Mouse (Mus musculus): ENCODE results near the gene Rnls. TPM values are rescaled to one million over a fixed set of nuclear protein-coding genes. Genes with fewer than 3 reads are reported as not detected.

The Rnls gene
- polyA plus RNA-seq, 1 experiment from 2014 or later: 8.3 TPM

GRCm38 (mm10) chr19:33096581-33096980, 295.5 kb downstream of the Rnls start:
- ATAC-seq: no peak
- H3K9ac ChIP-seq (ENCODE audit: low read depth, low read length): no peak overlapping the region
- no peak for TF ChIP-seq CTCF (IDR thresholded peaks at IDR 0.05; ENCODE audit: low read depth)
- no peak overlapping the region for H3K27ac ChIP-seq (ENCODE audit: low read depth, low read length)
- no peaks in the 10 kb centered on the region for H3K4me1 ChIP-seq (replicated peaks; ENCODE audit: control insufficient read depth, insufficient read depth, low read length)
- no peaks in the 10 kb centered on the region for H3K36me3 ChIP-seq (ENCODE audit: control insufficient read depth, insufficient read depth)
- H3K4me2 ChIP-seq (replicated peaks; ENCODE audit: low read depth): no peak overlapping the region
- no peaks in the 10 kb centered on the region for H3K9me3 ChIP-seq (ENCODE audit: control insufficient read depth)
- H3K27me3 ChIP-seq (replicated peaks; ENCODE audit: control insufficient read depth, insufficient read depth, low read length): no peaks in the 10 kb centered on the region
- no peak overlapping the region for H3K4me3 ChIP-seq (ENCODE audit: low read depth, low read length)
- 92% methylated on average over 5 of the region's 5 CpGs for WGBS

- Histone ChIP-seq H3K27me3 (replicated peaks; ENCODE audit: control insufficient read depth, insufficient read depth, low read length) (no peaks in the 10 kb centered on the region), H3K27ac (ENCODE audit: low read depth, low read length) (no peak overlapping the region), H3K36me3 (ENCODE audit: control insufficient read depth, insufficient read depth) (no peaks in the 10 kb centered on the region), H3K9me3 (ENCODE audit: control insufficient read depth) (no peaks in the 10 kb centered on the region), H3K9ac (ENCODE audit: low read depth, low read length) (no peak overlapping the region), H3K4me2 (replicated peaks; ENCODE audit: low read depth) (no peak overlapping the region), H3K4me3 (ENCODE audit: low read depth, low read length) (no peak overlapping the region), H3K4me1 (replicated peaks; ENCODE audit: control insufficient read depth, insufficient read depth, low read length) (no peaks in the 10 kb centered on the region)
- no peak for TF ChIP-seq CTCF (IDR thresholded peaks at IDR 0.05; ENCODE audit: low read depth)
- no peak for ATAC-seq
Observed at GRCm38 (mm10) chr19:33092575-33092974, 299.5 kb downstream of the Rnls start.

GRCm38 (mm10) chr19:33091324-33091723, 300.8 kb downstream of the Rnls start:
- no peak overlapping the region for H3K4me3 ChIP-seq (ENCODE audit: low read depth, low read length)
- no peak overlapping the region for H3K4me2 ChIP-seq (replicated peaks; ENCODE audit: low read depth)
- H3K4me1 ChIP-seq (replicated peaks; ENCODE audit: control insufficient read depth, insufficient read depth, low read length): no peaks in the 10 kb centered on the region
- H3K9me3 ChIP-seq (ENCODE audit: control insufficient read depth): no peaks in the 10 kb centered on the region
- H3K9ac ChIP-seq (ENCODE audit: low read depth, low read length): no peak overlapping the region
- TF ChIP-seq CTCF (IDR thresholded peaks at IDR 0.05; ENCODE audit: low read depth): no peak
- H3K27me3 ChIP-seq (replicated peaks; ENCODE audit: control insufficient read depth, insufficient read depth, low read length): no peaks in the 10 kb centered on the region
- no peak for ATAC-seq
- no peak overlapping the region for H3K27ac ChIP-seq (ENCODE audit: low read depth, low read length)
- H3K36me3 ChIP-seq (ENCODE audit: control insufficient read depth, insufficient read depth): no peaks in the 10 kb centered on the region
- WGBS: 56% methylated on average over 3 of the region's 3 CpGs

GRCm38 (mm10) chr19:33088868-33089267, 303.2 kb downstream of the Rnls start:
- Histone ChIP-seq H3K4me1 (replicated peaks; ENCODE audit: control insufficient read depth, insufficient read depth, low read length) (no peaks in the 10 kb centered on the region), H3K27me3 (replicated peaks; ENCODE audit: control insufficient read depth, insufficient read depth, low read length) (no peaks in the 10 kb centered on the region), H3K9ac (ENCODE audit: low read depth, low read length) (no peak overlapping the region), H3K36me3 (ENCODE audit: control insufficient read depth, insufficient read depth) (no peaks in the 10 kb centered on the region), H3K27ac (ENCODE audit: low read depth, low read length) (no peak overlapping the region), H3K4me3 (ENCODE audit: low read depth, low read length) (no peak overlapping the region), H3K9me3 (ENCODE audit: control insufficient read depth) (no peaks in the 10 kb centered on the region), H3K4me2 (replicated peaks; ENCODE audit: low read depth) (no peak overlapping the region)
- no peak for ATAC-seq
- TF ChIP-seq CTCF (IDR thresholded peaks at IDR 0.05; ENCODE audit: low read depth): no peak
- WGBS: 71% methylated on average over 2 of the region's 2 CpGs

- 80% methylated on average over 4 of the region's 4 CpGs for WGBS
Observed at GRCm38 (mm10) chr19:33087961-33088360, 304.1 kb downstream of the Rnls start.

More at GRCm38 (mm10) chr19:33087961-33088360, 304.1 kb downstream of the Rnls start:
- H3K9ac ChIP-seq (ENCODE audit: low read depth, low read length): no peak overlapping the region
- no peak for TF ChIP-seq CTCF (IDR thresholded peaks at IDR 0.05; ENCODE audit: low read depth)
- H3K36me3 ChIP-seq (ENCODE audit: control insufficient read depth, insufficient read depth): no peaks in the 10 kb centered on the region
- no peak overlapping the region for H3K4me3 ChIP-seq (ENCODE audit: low read depth, low read length)
- no peak overlapping the region for H3K4me2 ChIP-seq (replicated peaks; ENCODE audit: low read depth)
- ATAC-seq: no peak
- no peaks in the 10 kb centered on the region for H3K9me3 ChIP-seq (ENCODE audit: control insufficient read depth)
- no peaks in the 10 kb centered on the region for H3K4me1 ChIP-seq (replicated peaks; ENCODE audit: control insufficient read depth, insufficient read depth, low read length)
- H3K27ac ChIP-seq (ENCODE audit: low read depth, low read length): no peak overlapping the region
- H3K27me3 ChIP-seq (replicated peaks; ENCODE audit: control insufficient read depth, insufficient read depth, low read length): no peaks in the 10 kb centered on the region

Small RNA genes lying within 50 kb of the gene (microRNA-seq; reads per million reads assigned to microRNA genes)
- gene Mir3970: 5.2 reads per million, percentile 13 among the genes with 10 or more reads in this experiment

Other genes with a start within 250 kb of the Rnls start
- not detected in 2 replicates for gene Lipo4, start 125.5 kb upstream of the Rnls start, polyA plus RNA-seq (2015; fragmentation: Nextera tagmentation; extraction: Ambion mirVana)
- gene Gm8978, start 233.0 kb upstream of the Rnls start, polyA plus RNA-seq (2015; fragmentation: Nextera tagmentation; extraction: Ambion mirVana): not detected in 2 replicates